Mouse (Mus musculus) heart, embryonic 12.5 days (tissue): ENCODE results near the gene Ust. TPM values are rescaled to one million over a fixed set of nuclear protein-coding genes. Genes with fewer than 3 reads are reported as not detected.

ENCODE experiments used
- ATAC-seq: fragments of 200-750 bp; cut with Nextera tagmentation; 2 replicates; pipeline ENCODE4 v1.8.0; 2017; ENCODE audit warnings: moderate TSS enrichment, moderate library complexity; ENCODE audit not compliant: insufficient number of reproducible peaks, low FRiP score
- H3K27ac ChIP-seq: fragments of 300-500 bp; sonication (generic); 2 replicates; pipeline ENCODE4 v1.5.1; 2016; ENCODE audit warnings: mild to moderate bottlenecking, moderate library complexity; ENCODE audit not compliant: poor library complexity, severe bottlenecking
- H3K27me3 ChIP-seq: fragments of 300-500 bp; sonication (generic); replicated peaks from 2 replicates; pipeline ENCODE4 v1.6.1; 2016; ENCODE audit warnings: mild to moderate bottlenecking, moderate library complexity
- H3K36me3 ChIP-seq: fragments of 300-500 bp; sonication (generic); 2 replicates; pipeline ENCODE4 v1.6.1; 2016; ENCODE audit warnings: mild to moderate bottlenecking, moderate library complexity
- H3K4me1 ChIP-seq: fragments of 300-500 bp; sonication (generic); replicated peaks from 2 replicates; pipeline ENCODE4 v1.6.1; 2016; ENCODE audit warnings: mild to moderate bottlenecking
- H3K4me2 ChIP-seq: fragments of 300-500 bp; sonication (generic); 2 replicates; pipeline ENCODE4 v1.6.1; 2016; ENCODE audit warnings: mild to moderate bottlenecking, moderate library complexity
- H3K4me3 ChIP-seq: fragments of 300-500 bp; sonication (generic); 2 replicates; pipeline ENCODE4 v1.5.1; 2016; ENCODE audit warnings: mild to moderate bottlenecking
- H3K9ac ChIP-seq: fragments of 300-500 bp; sonication (generic); 2 replicates; pipeline ENCODE4 v1.6.1; 2016; ENCODE audit warnings: mild to moderate bottlenecking, moderate library complexity
- H3K9me3 ChIP-seq: fragments of 300-500 bp; sonication (generic); replicated peaks from 2 replicates; pipeline ENCODE4 v1.6.1; 2016; ENCODE audit warnings: mild to moderate bottlenecking, moderate library complexity
- WGBS: fragments of 180-500 bp; shearing (Covaris S2); methylation state at CpG from one replicate; pipeline ENCODE4 v1.1.7; 2016; 5-methylcytosine and 5-hydroxymethylcytosine counted together
- polyA plus RNA-seq: library from polyadenylated mRNA; unstranded; fragments of >200 nt; fragmentation: Nextera tagmentation; extraction: Ambion mirVana; gene quantifications from 2 replicates; pipeline ENCODE4 v1.2.1, GENCODE M21; 2016

Ust gene
- polyA plus RNA-seq, 1 experiment from 2014 or later: 2.4 TPM

DNA sequence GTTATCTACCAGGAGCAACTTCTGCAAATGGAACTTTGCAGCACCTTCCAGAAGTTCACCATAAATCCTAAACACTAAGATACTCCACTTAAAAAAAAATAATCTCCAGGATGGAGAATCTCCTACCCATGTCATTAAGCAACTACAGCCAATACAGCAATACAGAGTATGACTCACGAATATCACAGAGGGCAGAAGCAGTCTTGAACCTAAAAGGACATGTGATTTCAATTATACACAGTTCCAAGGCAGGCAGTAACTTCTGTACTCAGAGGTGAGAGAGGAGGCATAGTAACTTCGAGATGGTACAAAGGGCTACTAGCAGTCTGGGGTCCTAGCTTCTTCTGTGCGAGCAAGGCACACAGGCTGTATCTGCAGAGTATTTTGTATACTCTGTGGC lies 49.1 kb downstream of the Ust start:
- no peak overlapping the region for H3K27ac ChIP-seq
- no peak overlapping the region for H3K4me3 ChIP-seq
- no peak overlapping the region for H3K9ac ChIP-seq
- no peak overlapping the region for H3K4me2 ChIP-seq
- WGBS: 58% methylated on average over 3 of the region's 3 CpGs
- ATAC-seq: no peak
- H3K9me3 ChIP-seq: 0 out of 2 replicates have a peak, but pooled peaks cover 2% of the 10 kb centered on the region
- no peaks in the 10 kb centered on the region for H3K36me3 ChIP-seq
- H3K27me3 ChIP-seq: no peaks in the 10 kb centered on the region
- H3K4me1 ChIP-seq: peaks cover 5% of the 10 kb centered on the region; the same call in 1 of the 2 replicates

DNA sequence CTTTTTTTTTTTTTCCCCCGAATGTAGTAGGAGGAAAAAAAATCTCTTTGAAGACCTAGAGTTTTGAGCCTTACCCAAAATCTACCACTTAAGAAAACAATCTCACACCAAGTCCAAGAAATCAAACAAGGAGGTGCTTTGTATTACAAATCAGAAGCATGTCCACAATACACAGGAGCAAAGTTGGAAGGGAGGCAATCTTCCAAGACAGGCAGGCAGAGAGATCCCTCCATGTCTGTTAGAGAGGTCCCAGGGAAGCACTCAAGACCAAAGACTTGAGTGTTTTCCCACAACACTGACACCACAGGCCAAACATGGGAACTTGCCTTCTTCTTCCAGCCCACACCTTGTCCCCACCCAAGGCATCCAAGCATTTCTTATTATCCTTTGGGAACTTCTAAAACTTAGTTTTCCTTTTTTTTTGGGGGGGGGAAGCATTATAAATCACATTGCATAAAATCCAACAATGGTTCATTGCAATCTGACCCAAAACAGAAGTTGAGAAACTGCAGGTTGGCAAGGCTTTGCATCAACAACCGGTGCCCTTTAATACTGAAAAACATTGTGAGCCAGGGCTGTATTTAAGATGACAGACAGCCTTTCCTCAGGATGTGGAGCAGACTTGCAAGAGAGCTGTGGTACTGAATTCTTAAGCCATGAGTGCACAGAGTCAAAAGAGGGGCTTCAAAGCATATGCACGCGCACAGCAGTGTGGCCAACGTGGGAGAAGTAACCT lies 49.8 kb downstream of the Ust start:
- 70% methylated on average over 5 of the region's 5 CpGs for WGBS
- no peaks in the 10 kb centered on the region for H3K36me3 ChIP-seq
- H3K27ac ChIP-seq: no peak overlapping the region
- H3K4me1 ChIP-seq: peaks cover 5% of the 10 kb centered on the region; the same call in 1 of the 2 replicates
- no peak overlapping the region for H3K4me3 ChIP-seq
- no peaks in the 10 kb centered on the region for H3K27me3 ChIP-seq
- ATAC-seq: no peak
- H3K4me2 ChIP-seq: no peak overlapping the region
- 0 out of 2 replicates have a peak, but pooled peaks cover 2% of the 10 kb centered on the region for H3K9me3 ChIP-seq
- H3K9ac ChIP-seq: no peak overlapping the region

DNA sequence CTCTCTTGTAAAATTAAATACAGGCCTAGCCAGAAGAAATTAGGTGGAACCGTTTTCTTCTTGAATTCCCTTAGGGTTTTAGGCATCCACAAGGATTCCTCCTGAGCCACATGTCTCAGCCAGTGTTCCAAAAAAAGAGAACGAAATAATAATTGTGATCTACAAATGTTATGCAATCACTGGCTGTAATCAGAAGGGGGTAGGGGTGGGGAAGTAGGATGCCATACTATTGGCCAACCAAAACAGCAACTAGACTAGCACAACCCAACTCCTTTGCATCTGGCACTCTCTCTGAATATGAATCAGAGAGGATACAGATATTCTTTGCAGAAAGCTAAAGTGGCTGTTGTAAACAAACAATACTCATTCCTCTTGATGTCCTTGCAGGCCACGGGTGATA lies 52.7 kb downstream of the Ust start:
- H3K27me3 ChIP-seq: no peaks in the 10 kb centered on the region
- WGBS: 72% methylated on average over 3 of the region's 3 CpGs
- ATAC-seq: no peak
- 0 out of 2 replicates have a peak, but pooled peaks cover 2% of the 10 kb centered on the region for H3K9me3 ChIP-seq
- no peak overlapping the region for H3K27ac ChIP-seq
- no peak overlapping the region for H3K4me3 ChIP-seq
- H3K4me1 ChIP-seq: peaks cover 5% of the 10 kb centered on the region; the same call in 1 of the 2 replicates
- H3K36me3 ChIP-seq: no peaks in the 10 kb centered on the region
- no peak overlapping the region for H3K4me2 ChIP-seq
- H3K9ac ChIP-seq: no peak overlapping the region

DNA sequence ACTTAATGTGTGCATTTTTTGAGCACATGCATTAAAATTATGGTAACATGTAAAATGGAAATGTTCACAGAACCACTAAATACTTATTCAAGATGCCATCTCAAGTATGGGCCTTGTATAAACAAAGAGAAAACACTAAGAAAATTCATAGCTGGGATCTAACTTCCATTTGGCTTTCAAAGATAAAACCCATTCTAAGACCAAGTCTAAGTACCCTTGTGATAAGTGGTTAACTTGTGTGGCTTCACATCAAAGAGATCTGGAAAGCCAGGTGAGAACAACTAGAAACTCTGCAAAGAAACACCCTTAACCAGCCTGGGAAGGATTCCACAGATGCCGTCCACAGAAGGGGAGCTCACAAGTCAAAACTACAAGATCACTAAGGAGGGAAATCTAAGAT lies 53.4 kb downstream of the Ust start:
- 77% methylated on average over 1 of the region's 1 CpGs for WGBS
- no peak for ATAC-seq

DNA sequence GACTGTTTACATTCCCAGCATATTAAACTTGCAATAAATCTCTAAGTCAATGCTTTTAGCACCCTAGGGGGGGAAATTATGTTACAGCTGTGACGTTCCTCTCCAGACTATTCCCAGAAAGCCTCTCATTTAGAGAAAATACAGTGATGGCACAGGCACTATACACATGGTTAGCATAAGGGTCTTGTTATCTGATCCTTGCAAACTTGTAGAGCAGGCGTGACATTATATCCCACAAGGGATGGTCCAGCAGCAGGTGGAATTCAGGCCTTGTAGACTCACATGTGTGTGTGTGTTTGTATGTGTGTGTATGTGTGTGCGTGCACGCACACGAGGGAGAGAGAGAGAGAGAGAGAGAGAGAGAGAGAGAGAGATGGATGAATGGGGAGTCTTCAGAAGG lies 57.3 kb downstream of the Ust start:
- Histone ChIP-seq H3K36me3 (no peaks in the 10 kb centered on the region), H3K9me3 (0 out of 2 replicates have a peak, but pooled peaks cover 2% of the 10 kb centered on the region), H3K27ac (no peak overlapping the region), H3K27me3 (no peaks in the 10 kb centered on the region), H3K4me2 (no peak overlapping the region), H3K4me1 (no peaks in the 10 kb centered on the region), H3K9ac (no peak overlapping the region), H3K4me3 (no peak overlapping the region)
- 84% methylated on average over 5 of the region's 5 CpGs for WGBS
- no peak for ATAC-seq

More for the DNA sequence above, 53.4 kb downstream of the Ust start:
- 0 out of 2 replicates have a peak, but pooled peaks cover 2% of the 10 kb centered on the region for H3K9me3 ChIP-seq
- H3K4me2 ChIP-seq: no peak overlapping the region
- no peaks in the 10 kb centered on the region for H3K36me3 ChIP-seq
- H3K4me3 ChIP-seq: no peak overlapping the region
- H3K4me1 ChIP-seq: peaks cover 5% of the 10 kb centered on the region; the same call in 1 of the 2 replicates
- H3K27ac ChIP-seq: no peak overlapping the region
- no peak overlapping the region for H3K9ac ChIP-seq
- no peaks in the 10 kb centered on the region for H3K27me3 ChIP-seq

DNA sequence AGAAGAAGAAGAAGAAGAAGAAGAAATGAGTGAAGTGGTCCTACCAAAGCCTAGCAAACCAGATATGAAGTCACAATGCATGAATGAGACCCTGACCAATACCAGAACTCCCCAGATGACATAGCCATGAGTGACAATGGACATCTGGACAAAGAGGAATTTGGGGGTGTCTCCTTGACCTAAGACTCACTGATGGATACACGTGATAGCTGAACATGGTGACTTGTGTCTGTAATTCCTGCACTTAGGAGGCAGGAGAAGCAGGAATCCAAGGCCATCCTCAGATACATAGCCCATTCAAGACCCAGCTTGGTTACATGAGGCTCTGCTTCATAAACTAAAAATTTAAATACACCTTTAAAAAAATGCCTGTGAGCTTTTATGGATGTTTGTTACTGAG lies 63.9 kb downstream of the Ust start:
- ATAC-seq: no peak
- H3K4me2 ChIP-seq: no peak overlapping the region
- no peaks in the 10 kb centered on the region for H3K36me3 ChIP-seq
- no peak overlapping the region for H3K27ac ChIP-seq
- no peak overlapping the region for H3K4me3 ChIP-seq
- no peaks in the 10 kb centered on the region; the same call in 1 of the 2 replicates for H3K9me3 ChIP-seq
- H3K9ac ChIP-seq: no peak overlapping the region
- WGBS: 67% methylated on average over 1 of the region's 1 CpGs
- no peaks in the 10 kb centered on the region for H3K4me1 ChIP-seq
- no peaks in the 10 kb centered on the region for H3K27me3 ChIP-seq

DNA sequence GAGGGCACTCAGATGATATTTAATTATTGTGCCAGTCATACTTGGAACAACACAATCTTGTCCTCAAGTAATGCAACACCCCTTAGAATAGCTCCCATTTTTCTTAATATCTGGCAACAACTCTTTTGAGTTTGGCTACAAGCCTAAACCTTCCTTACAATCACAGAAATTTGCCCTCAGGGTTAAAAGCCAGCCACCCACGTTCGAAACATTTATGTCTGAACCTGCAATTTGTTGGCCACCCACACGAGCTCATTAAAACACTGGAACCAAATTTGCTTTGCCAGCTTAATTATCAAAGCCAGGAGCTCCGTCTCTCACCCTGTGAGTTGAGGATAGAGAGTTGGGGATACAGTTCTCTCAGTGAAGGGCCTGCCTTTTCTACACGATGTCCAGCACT lies 70.9 kb downstream of the Ust start:
- no peak for ATAC-seq
- H3K9me3 ChIP-seq: no peaks in the 10 kb centered on the region
- 59% methylated on average over 5 of the region's 5 CpGs for whole genome bisulfite sequencing
- H3K27me3 ChIP-seq: no peaks in the 10 kb centered on the region
- no peak overlapping the region for H3K27ac ChIP-seq
- no peak overlapping the region for H3K4me2 ChIP-seq
- no peaks in the 10 kb centered on the region for H3K36me3 ChIP-seq
- H3K4me3 ChIP-seq: no peak overlapping the region
- no peak overlapping the region for H3K9ac ChIP-seq
- H3K4me1 ChIP-seq: no peaks in the 10 kb centered on the region

DNA sequence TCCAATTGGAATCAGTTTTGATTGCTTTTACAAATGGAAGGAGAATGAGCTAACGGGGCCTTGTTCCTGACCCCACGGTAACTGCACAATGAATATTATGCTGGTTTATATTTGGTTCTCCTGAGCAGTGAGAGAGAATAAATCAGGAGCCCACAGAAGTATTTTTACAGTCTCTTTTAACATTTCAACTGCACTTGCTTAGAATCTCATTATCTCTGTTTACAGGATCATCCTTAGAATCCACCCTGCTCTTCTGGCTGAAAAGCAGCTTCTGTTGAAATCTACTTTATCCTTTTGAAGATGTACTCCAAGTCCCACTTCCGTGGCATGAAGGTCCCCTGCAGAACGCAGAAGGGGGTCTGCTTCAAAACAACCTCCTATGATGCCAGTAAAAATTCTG lies 71.7 kb downstream of the Ust start:
- Histone ChIP-seq H3K9ac (no peak overlapping the region), H3K4me1 (no peaks in the 10 kb centered on the region), H3K4me2 (no peak overlapping the region), H3K9me3 (no peaks in the 10 kb centered on the region), H3K36me3 (no peaks in the 10 kb centered on the region), H3K27me3 (no peaks in the 10 kb centered on the region), H3K27ac (no peak overlapping the region), H3K4me3 (no peak overlapping the region)
- 69% methylated on average over 4 of the region's 4 CpGs for WGBS
- no peak for ATAC-seq

DNA sequence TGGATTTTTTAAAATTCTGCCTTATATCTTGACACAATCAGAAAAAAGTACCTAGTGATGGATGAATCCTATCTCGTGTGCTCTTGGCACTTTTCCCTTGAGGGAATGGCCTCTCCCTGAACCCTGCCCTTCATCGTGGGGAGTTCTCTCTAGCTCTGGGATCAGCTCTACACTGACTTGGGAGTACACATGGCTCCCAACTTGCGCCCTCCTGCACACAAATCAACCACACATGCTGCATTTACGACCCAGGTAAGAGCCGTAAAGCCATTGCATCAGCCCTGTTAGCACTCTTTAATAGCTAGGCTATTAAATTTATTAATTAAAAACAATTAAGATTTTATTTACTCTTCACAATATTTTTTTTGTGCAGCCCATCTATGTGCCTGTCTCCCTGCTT lies 74.6 kb downstream of the Ust start:
- no peak overlapping the region for H3K4me2 ChIP-seq
- no peaks in the 10 kb centered on the region for H3K36me3 ChIP-seq
- no peak overlapping the region for H3K27ac ChIP-seq
- H3K9ac ChIP-seq: no peak overlapping the region
- no peaks in the 10 kb centered on the region for H3K9me3 ChIP-seq
- H3K4me1 ChIP-seq: no peaks in the 10 kb centered on the region
- WGBS: 68% methylated on average over 5 of the region's 5 CpGs
- ATAC-seq: no peak
- H3K27me3 ChIP-seq: no peaks in the 10 kb centered on the region
- H3K4me3 ChIP-seq: no peak overlapping the region

DNA sequence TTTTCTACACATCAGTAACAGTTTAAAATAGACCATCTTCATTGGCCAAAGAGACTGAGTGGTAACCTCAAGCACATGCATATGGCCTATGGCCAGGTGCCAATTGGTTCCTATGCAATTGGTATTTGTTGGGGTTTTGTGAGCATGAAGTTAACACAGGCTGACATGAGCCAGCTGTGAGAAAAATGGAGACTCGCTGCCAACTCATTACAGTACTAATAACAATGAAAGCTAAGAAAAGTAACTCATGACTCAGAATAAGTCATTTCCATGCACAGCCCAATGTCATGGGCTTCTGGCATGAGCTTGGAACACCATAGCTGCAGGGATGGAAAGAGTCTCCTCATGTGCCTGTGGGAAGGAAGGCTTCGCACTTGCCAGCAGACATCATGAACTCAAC lies 86.8 kb downstream of the Ust start:
- H3K27me3 ChIP-seq: no peaks in the 10 kb centered on the region
- no peak overlapping the region for H3K4me2 ChIP-seq
- H3K4me3 ChIP-seq: no peak overlapping the region
- no peak for ATAC-seq
- no peaks in the 10 kb centered on the region for H3K36me3 ChIP-seq
- H3K9ac ChIP-seq: no peak overlapping the region
- H3K4me1 ChIP-seq: peaks cover 12% of the 10 kb centered on the region; the same call in 1 of the 2 replicates
- WGBS: 85% methylated on average over 2 of the region's 2 CpGs
- H3K27ac ChIP-seq: no peak overlapping the region
- no peaks in the 10 kb centered on the region for H3K9me3 ChIP-seq

DNA sequence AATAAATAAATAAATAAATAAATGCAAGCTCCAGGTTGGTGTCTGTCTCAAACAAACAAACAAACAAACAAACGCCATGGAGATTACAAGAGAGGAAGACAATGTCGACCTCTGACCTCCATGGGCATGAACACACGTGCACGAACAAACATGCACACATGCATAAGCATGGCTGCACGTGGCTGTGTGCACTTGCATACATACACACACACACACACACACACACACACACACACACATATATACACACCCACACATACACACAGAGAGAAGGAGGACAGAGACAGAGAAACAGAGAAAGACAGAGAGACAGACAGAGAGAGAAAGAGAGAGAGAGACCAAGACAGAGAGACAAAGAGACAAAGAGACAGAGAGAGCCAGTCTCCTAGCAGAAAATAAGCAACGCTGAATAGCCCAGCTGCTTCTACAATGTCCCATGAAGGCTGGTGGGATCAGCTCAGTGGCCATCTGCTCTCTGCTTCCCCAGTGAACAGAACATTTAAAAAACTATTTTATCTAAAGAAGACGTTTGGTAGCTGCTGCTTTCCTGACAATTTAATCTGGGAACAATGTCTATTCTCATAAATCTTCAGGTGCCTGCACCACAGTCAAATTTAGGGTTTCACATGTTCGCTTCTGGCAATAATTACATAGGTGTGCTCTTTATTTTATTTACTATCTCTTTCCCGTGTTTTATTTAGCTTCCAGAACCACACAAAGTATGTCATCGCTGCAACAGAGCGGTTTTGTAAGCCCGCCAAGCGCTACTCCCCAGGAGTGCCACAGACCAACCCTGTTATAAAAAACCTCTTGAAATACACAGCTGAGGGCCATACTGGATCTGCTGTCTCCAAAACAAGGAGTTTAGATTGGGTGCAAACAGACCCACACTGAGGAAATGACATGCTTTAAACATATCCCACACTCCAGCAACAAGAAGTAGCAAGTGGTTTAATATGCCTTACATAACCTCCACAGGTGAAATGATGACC lies 89.5 kb downstream of the Ust start:
- 79% methylated on average over 13 of the region's 13 CpGs for WGBS
- no peak overlapping the region for H3K4me2 ChIP-seq
- ATAC-seq: no peak

More for the DNA sequence above, 89.5 kb downstream of the Ust start:
- H3K4me1 ChIP-seq: peaks cover 12% of the 10 kb centered on the region; the same call in 1 of the 2 replicates
- no peak overlapping the region for H3K27ac ChIP-seq
- no peaks in the 10 kb centered on the region for H3K9me3 ChIP-seq
- no peaks in the 10 kb centered on the region for H3K36me3 ChIP-seq
- H3K27me3 ChIP-seq: no peaks in the 10 kb centered on the region
- H3K9ac ChIP-seq: no peak overlapping the region
- H3K4me3 ChIP-seq: no peak overlapping the region
